Mouse (Mus musculus): ENCODE measurements around the gene Heatr4. TPM values are rescaled to one million over a fixed set of nuclear protein-coding genes. Genes with fewer than 3 reads are reported as not detected.
"Not testable (repeated sequence)": the region's sequence is repeated elsewhere in the genome, so short reads cannot be mapped to it uniquely, and the experiment has no call there.

The Heatr4 gene
- total RNA-seq, 2 experiments from 2014 or later = not detected

GRCm38 (mm10) chr12:84000418-84000817 is 15.8 kb upstream of the Heatr4 start:
- intact Hi-C loops (cut with DNase I) = no loop called here
- no peak for DNase-seq (ENCODE audit: low spot score in 2 of 2)

DNA sequence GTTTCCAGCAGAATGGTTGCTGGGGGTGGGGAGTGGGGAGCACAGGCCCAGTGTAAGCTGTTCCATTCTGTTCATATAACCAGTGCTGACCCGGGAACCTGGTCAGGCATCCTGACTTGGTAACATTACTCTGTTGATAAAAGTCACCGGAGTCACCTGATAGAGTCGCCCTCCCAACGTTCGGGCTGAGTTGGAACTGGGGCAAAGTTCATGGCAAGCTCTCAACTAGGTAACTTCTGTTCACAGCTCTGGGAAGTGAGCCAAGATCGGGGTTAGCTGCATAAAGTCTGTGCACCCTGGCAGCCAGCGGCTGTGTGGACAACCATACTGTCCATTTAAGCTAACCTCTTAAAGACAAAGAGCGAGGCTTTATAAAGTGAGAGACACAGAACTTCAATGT is 14.6 kb upstream of the Heatr4 start:
- DNase-seq (ENCODE audit: low spot score in 2 of 2); intact Hi-C loops (cut with DNase I): not testable (repeated sequence)

DNA sequence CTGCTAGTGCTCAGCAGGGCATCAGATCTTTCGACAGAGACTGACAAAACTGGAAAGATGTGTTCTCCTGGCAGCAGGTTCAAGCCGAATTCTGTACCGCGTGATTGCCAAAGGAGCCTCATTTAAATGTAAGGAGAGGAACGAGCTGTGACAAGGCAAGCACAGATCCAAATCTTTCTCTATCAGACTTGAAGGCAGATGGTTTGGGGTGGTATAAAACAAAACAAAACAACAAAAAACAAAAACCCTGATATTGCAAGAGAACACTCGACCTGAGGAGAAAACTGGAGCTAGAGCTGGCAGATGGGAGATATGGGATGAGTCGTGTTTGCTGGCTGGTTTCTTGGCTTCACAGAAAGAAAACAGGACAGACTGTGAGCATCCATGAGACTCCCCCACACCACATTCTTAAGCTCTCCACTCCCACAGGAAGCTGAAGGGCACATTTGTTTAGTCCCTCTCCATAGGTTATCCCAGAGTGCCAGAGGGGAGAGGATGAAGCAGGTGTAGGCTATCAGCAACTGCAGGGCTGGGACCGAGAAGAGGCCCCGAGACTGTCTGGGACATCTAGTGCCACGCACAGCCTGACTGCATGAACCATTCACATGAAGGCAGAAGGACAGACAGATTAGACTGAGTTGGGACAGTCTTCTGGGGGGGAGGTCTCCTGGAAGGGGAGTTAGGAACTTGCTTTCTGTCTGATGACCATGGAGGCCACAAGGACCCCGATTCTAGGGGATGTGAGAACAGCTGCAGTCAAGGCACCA is 13.9 kb upstream of the Heatr4 start:
- DNase-seq (ENCODE audit: low spot score in 2 of 2) = peak in 1 of 2 experiments; percentile 55
- intact Hi-C loops (cut with DNase I) = no loop called here

GRCm38 (mm10) chr12:83997221-83997620 is 12.6 kb upstream of the Heatr4 start:
- no peak for DNase-seq (ENCODE audit: low spot score in 2 of 2)
- intact Hi-C loops (cut with DNase I) = no loop called here

GRCm38 (mm10) chr12:83989378-83989777 is 4.7 kb upstream of the Heatr4 start:
- intact Hi-C loops (cut with DNase I) = loop anchor here (5.0 kb wide), 1 partner anchor 43 kb away; no protein-coding TSS in a partner anchor
- DNase-seq (ENCODE audit: low spot score in 2 of 2) = no peak

DNA sequence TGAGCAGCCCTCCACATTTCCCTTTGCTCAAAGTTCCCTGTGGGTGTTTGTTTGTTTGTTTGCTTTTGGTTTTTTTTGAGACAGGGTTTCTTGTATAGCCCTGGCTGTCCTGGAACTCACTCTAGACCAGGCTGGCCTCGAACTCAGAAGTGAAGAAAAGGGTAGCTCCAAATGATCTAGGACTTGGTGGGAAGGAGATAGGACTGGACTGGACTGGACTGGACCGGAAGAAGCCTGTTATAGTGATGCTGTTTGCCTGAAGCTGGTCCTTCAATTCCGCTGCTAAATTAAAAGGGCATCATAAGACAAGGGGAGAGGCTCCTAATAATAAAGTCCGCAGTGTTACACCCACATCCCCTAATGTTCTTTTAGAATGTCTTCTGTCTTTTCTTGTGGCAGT is 3.8 kb upstream of the Heatr4 start:
- intact Hi-C loops (cut with DNase I) = loop anchor here (5.0 kb wide), 1 partner anchor 44 kb away; no protein-coding TSS in a partner anchor
- DNase-seq (ENCODE audit: low spot score in 2 of 2) = no peak

DNA sequence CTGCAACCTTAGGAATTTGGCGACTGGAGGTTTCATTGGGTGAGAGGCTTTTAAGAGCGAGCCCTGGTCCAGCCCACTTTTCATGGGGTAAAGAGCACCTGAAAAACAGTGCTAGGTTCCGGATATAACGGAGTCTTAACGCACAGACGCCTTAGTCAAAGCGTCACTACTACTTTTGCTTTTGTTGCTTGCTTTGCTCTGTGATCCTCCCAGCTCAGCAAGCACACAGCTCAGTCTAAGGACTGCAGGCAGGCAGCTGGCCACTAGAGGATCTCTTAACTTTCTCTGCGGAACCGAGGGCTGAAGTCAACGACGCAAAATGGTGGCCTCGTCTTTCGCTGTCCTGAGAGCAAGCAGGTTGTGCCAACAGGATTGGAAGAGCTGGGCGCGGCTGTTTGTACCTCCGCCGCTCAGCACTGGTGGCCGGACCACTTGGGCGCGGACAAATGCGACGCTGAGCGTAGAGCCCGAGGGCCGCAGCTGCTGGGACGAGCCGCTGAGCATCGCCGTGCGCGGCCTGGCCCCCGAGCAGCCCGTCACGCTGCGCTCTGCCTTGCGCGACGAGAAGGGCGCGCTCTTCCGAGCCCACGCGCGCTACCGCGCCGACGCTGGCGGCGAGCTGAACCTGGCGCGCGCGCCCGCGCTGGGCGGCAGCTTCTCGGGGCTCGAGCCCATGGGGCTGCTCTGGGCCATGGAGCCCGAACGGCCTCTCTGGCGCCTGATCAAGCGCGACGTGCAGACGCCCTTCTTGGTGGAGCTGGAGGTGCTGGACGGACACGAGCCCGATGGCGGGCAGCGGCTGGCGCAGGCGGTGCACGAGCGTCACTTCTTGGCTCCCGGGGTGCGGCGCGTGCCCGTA is 3.2 kb upstream of the Heatr4 start, which contains the start of gene Acot2:
TSS of gene Acot2 (plus strand) at position 279 of the 859 bp plus-strand sequence.
- intact Hi-C loops (cut with DNase I) = loop anchor here (5.0 kb wide), 1 partner anchor 44 kb away; no protein-coding TSS in a partner anchor
- peak; percentile 82 to 88 for DNase-seq (ENCODE audit: low spot score in 2 of 2)

DNA sequence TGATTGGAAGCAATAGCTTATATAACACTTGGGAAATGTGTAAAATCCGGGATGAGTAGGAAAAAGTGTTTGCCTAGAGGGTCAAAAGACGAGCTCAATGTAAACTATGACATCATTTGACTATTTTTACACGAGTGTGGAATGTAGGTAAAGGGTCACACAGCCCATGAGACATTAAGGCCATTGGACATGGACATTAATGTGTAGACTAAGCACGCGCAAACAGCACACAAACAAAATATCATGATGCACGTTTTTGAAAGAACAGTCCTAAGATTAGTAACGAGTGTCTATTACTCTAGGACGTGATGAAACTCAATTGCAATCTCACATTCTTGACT is 2.6 kb upstream of the Heatr4 start:
- intact Hi-C loops (cut with DNase I) = loop anchor here (5.0 kb wide), 1 partner anchor 45 kb away; no protein-coding TSS in a partner anchor
- no peak for DNase-seq (ENCODE audit: low spot score in 2 of 2)

- no peak for DNase-seq (ENCODE audit: low spot score in 2 of 2)
- intact Hi-C loops (cut with DNase I) = no loop called here
Observed at GRCm38 (mm10) chr12:83981615-83982014, 3.0 kb downstream of the Heatr4 start.

DNA sequence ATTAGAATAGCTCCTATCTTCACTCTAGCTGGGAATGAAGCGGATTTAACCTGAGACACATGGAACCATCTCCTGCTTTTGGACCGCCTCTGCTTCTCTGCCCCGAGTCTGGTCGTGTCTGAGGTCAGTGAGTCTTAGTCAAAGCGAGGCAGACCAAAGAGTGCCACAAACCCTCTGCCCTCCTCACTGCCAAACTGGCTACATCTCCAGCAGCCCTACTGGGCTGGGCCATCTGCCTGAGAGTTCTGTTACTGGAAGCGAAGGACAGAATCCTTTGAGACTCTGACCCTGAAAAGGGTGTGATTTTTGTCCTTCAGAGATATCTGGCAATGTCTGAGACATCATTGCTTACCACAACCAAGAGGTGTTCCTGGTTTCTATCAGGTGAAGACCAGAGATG is 5.8 kb downstream of the Heatr4 start:
- intact Hi-C loops (cut with DNase I) = no loop called here

DNA sequence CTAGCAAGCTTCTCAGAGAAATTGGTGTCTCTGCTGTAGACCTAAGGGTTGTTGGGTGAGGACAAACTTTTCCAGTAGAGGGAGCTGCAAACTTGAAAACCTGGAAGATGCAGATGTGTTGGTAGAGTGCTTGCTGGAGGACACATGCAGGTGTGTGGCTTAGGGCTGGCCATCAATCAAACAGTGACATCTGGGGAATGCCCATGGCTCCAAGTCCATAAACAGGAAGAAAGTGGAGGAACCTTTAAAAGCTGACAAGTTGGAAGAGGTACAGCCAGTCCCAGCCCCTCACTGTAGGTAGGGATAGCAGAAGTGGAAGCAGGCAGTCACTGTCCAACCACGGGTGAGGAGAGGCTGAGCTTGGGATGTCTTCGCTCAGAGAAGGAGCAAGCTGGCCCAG is 12.5 kb downstream of the Heatr4 start:
- peak; percentile 61 to 68 for DNase-seq (ENCODE audit: low spot score in 2 of 2)
- intact Hi-C loops (cut with DNase I) = loop anchor here (1.0 kb wide), 1 partner anchor 59 kb away; no protein-coding TSS in a partner anchor

More for the DNA sequence above, 5.8 kb downstream of the Heatr4 start:
- no peak for DNase-seq (ENCODE audit: low spot score in 2 of 2)

DNA sequence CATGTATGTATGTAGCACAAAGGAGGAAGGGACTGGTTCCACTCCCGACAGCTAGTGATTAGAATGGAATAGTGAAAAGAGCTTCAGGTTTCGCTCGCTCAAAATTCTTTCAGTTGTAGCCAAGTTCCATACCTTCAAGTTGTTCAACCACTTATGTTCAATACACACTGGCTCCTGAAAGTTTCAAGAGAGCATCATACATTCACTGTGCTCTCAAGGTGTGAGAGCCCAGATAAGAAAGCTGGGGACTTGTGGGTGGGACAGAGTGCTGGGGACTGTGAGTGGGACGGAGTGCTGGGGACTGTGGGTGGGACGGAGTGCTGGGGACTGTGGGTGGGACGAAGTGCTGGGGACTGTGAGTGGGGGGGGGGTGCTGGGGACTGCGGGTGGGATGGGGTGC is 19.4 kb downstream of the Heatr4 start:
- intact Hi-C loops (cut with DNase I) = no loop called here
- no peak for DNase-seq (ENCODE audit: low spot score in 2 of 2)

DNA sequence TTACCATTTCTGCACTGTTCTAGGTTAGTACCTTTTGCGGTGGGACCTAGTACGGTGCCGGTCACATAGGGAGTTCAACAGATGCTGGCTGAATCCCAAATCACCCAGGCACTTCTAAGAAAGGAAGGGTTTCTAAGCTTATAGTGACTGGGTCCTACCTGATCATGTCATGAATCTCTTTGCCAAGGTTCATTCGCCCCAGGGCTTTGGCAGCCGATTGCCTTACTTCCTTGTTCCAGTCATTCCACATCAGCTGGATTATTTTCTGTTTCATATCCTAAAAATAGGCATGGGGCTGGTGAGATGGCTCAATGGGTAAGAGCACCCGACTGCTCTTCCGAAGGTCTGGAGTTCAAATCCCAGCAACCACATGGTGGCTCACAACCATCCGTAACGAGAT is 26.4 kb downstream of the Heatr4 start:
- no peak for DNase-seq (ENCODE audit: low spot score in 2 of 2)
- intact Hi-C loops (cut with DNase I) = no loop called here

DNA sequence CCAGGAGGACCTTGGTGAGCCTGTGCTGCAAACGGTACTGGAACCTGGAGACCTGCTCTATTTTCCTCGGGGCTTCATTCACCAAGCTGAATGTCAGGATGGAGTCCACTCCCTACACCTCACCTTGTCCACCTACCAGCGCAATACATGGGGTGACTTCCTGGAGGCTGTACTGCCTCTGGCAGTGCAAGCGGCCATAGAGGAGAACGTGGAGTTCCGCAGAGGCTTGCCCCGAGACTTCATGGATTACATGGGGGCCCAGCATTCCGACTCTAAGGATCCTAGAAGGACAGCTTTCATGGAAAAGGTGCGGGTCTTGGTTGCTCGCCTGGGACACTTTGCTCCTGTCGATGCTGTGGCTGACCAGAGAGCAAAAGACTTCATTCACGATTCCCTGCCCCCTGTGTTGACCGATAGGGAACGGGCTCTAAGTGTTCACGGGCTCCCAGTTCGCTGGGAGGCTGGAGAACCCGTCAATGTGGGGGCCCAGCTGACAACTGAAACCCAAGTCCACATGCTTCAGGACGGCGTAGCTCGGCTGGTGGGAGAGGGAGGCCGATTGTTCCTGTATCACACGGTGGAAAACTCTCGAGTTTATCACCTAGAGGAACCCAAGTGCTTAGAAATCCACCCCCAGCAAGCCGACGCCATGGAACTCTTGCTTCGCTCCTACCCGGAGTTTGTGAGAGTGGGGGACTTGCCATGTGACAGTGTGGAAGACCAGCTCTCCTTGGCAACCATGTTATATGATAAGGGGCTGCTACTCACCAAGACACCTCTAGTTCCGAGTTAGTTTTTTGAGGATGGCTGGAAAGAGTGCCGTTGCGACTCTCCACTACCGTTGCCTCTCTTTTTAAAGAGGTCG is 32.7 kb downstream of the Heatr4 start:
- intact Hi-C loops (cut with DNase I) = loop anchor here (2.0 kb wide), 1 partner anchor 29 kb away; no protein-coding TSS in a partner anchor
- DNase-seq (ENCODE audit: low spot score in 2 of 2) = no peak

DNA sequence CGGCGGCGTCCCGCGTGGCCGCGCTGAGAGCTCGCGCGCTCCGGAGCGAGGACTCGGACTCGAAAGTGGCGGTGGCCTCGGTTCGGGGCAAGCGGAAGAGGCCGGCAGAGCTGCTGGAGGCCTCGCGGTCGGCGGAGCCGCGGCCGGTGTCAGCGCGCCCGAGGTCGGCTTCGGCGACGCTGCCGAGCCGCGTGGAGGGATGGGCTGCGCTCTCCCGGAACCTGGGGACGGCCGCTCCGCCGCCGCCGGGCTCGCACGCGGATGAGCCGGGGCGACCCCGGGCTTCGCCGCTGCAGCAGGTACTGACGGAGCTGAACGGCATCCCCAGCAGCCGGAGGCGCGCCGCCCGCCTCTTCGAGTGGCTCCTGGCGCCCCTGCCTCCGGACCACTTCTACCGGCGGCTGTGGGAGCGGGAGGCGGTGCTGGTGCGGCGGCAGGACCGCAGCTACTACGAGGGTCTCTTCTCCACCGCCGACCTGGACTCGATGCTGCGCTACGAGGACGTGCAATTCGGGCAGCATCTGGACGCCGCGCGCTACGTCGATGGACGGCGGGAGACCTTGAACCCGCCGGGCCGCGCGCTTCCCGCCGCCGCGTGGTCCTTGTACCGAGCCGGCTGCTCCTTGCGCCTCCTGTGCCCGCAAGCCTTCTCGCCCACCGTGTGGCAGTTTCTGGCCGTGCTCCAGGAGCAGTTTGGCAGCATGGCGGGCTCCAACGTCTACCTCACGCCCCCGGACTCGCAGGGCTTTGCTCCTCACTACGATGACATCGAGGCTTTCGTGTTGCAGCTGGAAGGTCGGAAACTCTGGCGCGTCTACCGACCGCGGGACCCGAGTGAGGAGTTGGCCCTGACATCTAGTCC is 33.6 kb downstream of the Heatr4 start:
- intact Hi-C loops (cut with DNase I) = loop anchor here (2.0 kb wide), 1 partner anchor 28 kb away; no protein-coding TSS in a partner anchor
- peak; percentile 58 to 66 for DNase-seq (ENCODE audit: low spot score in 2 of 2)

- peak; percentile 87 to 93 for DNase-seq (ENCODE audit: low spot score in 2 of 2)
- intact Hi-C loops (cut with DNase I) = loop anchor here (2.0 kb wide), 1 partner anchor 28 kb away; no protein-coding TSS in a partner anchor
Observed at GRCm38 (mm10) chr12:83950493-83950839, 34.2 kb downstream of the Heatr4 start, which contains the start of gene Riox1. Gene Riox1 (plus strand): TSS chr12:83950608.

GRCm38 (mm10) chr12:83949776-83950492 is 34.7 kb downstream of the Heatr4 start:
- intact Hi-C loops (cut with DNase I) = loop anchor here (2.0 kb wide), 1 partner anchor 27 kb away; no protein-coding TSS in a partner anchor
- DNase-seq (ENCODE audit: low spot score in 2 of 2) = no peak

GRCm38 (mm10) chr12:83949043-83949442 is 35.6 kb downstream of the Heatr4 start:
- no peak for DNase-seq (ENCODE audit: low spot score in 2 of 2)
- intact Hi-C loops (cut with DNase I) = no loop called here
